Mouse (Mus musculus) MEL (cell line): ENCODE results near the gene Zbtb7b. TPM values are rescaled to one million over a fixed set of nuclear protein-coding genes. Genes with fewer than 3 reads are reported as not detected.

ENCODE experiments used
- DNase-seq: peaks from one replicate; pipeline ENCODE4 v3.0.0; 2011; ENCODE audit warnings: low read depth, low spot score
- H3K27ac ChIP-seq: 2 replicates; pipeline ENCODE4 v1.5.1; 2012; ENCODE audit warnings: low read depth, mild to moderate bottlenecking, control low read depth, low read length, moderate library complexity; ENCODE audit not compliant: control insufficient read depth
- H3K27me3 ChIP-seq, 2 experiments: fragments of 150-350 bp in 1 of 2; sonication (generic) in 1 of 2; 2 replicates each; pipeline ENCODE4 v1.6.1; 2012; ENCODE audit warnings: low read length in 2 of 2, mild to moderate bottlenecking in 2 of 2, improper control_type of control experiment in 1 of 2, moderate library complexity in 1 of 2; ENCODE audit not compliant: insufficient read depth in 2 of 2, control insufficient read depth in 1 of 2
- H3K36me3 ChIP-seq, 2 experiments: 2 replicates each; pipeline ENCODE4 v1.6.1; 2012 to 2014; ENCODE audit warnings: low read length in 2 of 2, improper control_type of control experiment in 1 of 2, inconsistent platforms in 1 of 2, mild to moderate bottlenecking in 1 of 2; ENCODE audit not compliant: insufficient read depth in 2 of 2, control insufficient read depth in 1 of 2
- H3K4me1 ChIP-seq, 2 experiments: fragments of 150-350 bp in 1 of 2; sonication (generic) in 1 of 2; 2 replicates each; pipeline ENCODE4 v1.6.1; 2012; ENCODE audit warnings: low read length in 2 of 2, improper control_type of control experiment in 1 of 2, mild to moderate bottlenecking in 1 of 2; ENCODE audit not compliant: insufficient read depth in 2 of 2, control insufficient read depth in 1 of 2
- H3K4me3 ChIP-seq, 2 experiments: fragments of 150-350 bp in 1 of 2; sonication (generic) in 1 of 2; 2 replicates each; pipeline ENCODE4 v1.5.1; 2012; ENCODE audit warnings: low read depth in 2 of 2, low read length in 2 of 2, mild to moderate bottlenecking in 2 of 2, moderate library complexity in 2 of 2, control low read depth in 1 of 2, improper control_type of control experiment in 1 of 2; ENCODE audit not compliant: control insufficient read depth in 1 of 2, insufficient read depth in 1 of 2
- H3K79me2 ChIP-seq: 2 replicates; pipeline ENCODE4 v1.6.1; 2012; ENCODE audit warnings: mild to moderate bottlenecking, low read length, moderate library complexity; ENCODE audit not compliant: control insufficient read depth, poor library complexity, insufficient read depth
- H3K9ac ChIP-seq: 2 replicates; pipeline ENCODE4 v1.6.1; 2012; ENCODE audit warnings: low read depth, mild to moderate bottlenecking, control low read depth, low read length, moderate library complexity; ENCODE audit not compliant: control insufficient read depth, poor library complexity, severe bottlenecking
- H3K9me3 ChIP-seq: fragments of 150-350 bp; sonication (generic); replicated peaks from 2 replicates; pipeline ENCODE4 v1.6.1; 2012; ENCODE audit warnings: mild to moderate bottlenecking, low read length, improper control_type of control experiment, moderate library complexity; ENCODE audit not compliant: insufficient read depth
- JUND ChIP-seq: IDR thresholded peaks from 2 replicates; pipeline ENCODE4 v1.6.1; 2011; ENCODE audit warnings: low read depth, mild to moderate bottlenecking, improper control_type of control experiment, low read length
- MAFK ChIP-seq: IDR thresholded peaks from 2 replicates; pipeline ENCODE4 v1.6.1; 2011; ENCODE audit warnings: low read depth, mild to moderate bottlenecking, low read length, improper control_type of control experiment, borderline replicate concordance
- MAX ChIP-seq: IDR thresholded peaks from 2 replicates; pipeline ENCODE4 v1.6.1; 2011; ENCODE audit warnings: low read length, improper control_type of control experiment
- POLR2A ChIP-seq, 2 experiments: IDR thresholded peaks; 2 replicates each; pipeline ENCODE4 v1.6.1; 2011 to 2012; ENCODE audit warnings: low read length in 2 of 2, mild to moderate bottlenecking in 2 of 2, control low read depth in 1 of 2, improper control_type of control experiment in 1 of 2, low read depth in 1 of 2, moderate library complexity in 1 of 2; ENCODE audit not compliant: control insufficient read depth in 1 of 2, insufficient read depth in 1 of 2, poor library complexity in 1 of 2
- TBP ChIP-seq: IDR thresholded peaks from 2 replicates; pipeline ENCODE4 v1.8.0; 2011; ENCODE audit warnings: low read depth, low read length, improper control_type of control experiment
- USF1 ChIP-seq: IDR thresholded peaks from 2 replicates; pipeline ENCODE4 v1.6.1; 2014; ENCODE audit warnings: low read depth, mild to moderate bottlenecking, inconsistent platforms, low read length, improper control_type of control experiment, moderate library complexity
- ZC3H11A ChIP-seq: IDR thresholded peaks from 2 replicates; pipeline ENCODE4 v1.6.1; 2012; ENCODE audit warnings: low read depth, mild to moderate bottlenecking, inconsistent platforms, low read length, improper control_type of control experiment
- ZKSCAN1 ChIP-seq: IDR thresholded peaks from 2 replicates; pipeline ENCODE4 v1.6.1; 2012; ENCODE audit warnings: low read depth, mild to moderate bottlenecking, inconsistent platforms, low read length, improper control_type of control experiment, moderate library complexity
- polyA plus RNA-seq, 2 experiments: library from polyadenylated mRNA; stranded (reverse) in 1 of 2; unstranded in 1 of 2; fragments of >175 nt in 1 of 2; fragments of >200 nt in 1 of 2; gene quantifications; 2 replicates each; pipeline versions ENCODE4 v1.2.1 to v1.2.4; 2012; ENCODE audit warnings: low replicate concordance in 2 of 2, low read depth in 1 of 2; ENCODE audit not compliant: insufficient read length in 2 of 2, insufficient read depth in 1 of 2, missing spikeins in 1 of 2
- total RNA-seq: library from RNA; depleted of rRNA; stranded (reverse); fragments of 300-350 nt; gene quantifications from 2 replicates; pipeline ENCODE4 v1.2.3, GENCODE M21; 2012

Zbtb7b gene
- total and polyA plus RNA-seq, 3 experiments: 8.5 to 20.1 TPM; not detected in 1

DNA sequence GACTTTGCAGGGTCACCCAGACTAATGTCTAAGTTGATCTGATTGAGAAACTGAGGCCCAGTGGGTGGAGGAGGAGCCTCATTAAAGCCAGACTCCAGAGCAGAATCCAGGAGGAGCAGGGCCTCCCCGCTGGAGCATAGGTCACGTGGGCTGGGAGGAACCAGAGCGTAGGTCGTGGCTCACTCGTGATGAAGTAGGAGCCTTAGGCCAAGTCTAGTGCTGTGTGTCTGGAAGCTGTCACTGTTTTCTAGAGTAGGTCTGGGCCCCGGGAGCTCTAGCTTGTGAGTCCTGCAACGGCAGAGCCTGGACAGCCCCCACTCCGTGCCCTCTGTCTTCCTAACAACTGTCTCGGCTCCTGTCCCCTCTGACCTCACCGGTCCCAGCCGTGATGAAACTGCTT lies 27.2 kb downstream of the Zbtb7b start:
- H3K9ac ChIP-seq: no peak overlapping the region
- no peak for DNase-seq
- peaks cover 14 to 19% of the 10 kb centered on the region in 2 experiments for H3K27me3 ChIP-seq
- no peaks in the 10 kb centered on the region for H3K79me2 ChIP-seq
- no peaks in the 10 kb centered on the region for H3K9me3 ChIP-seq
- no peaks in the 10 kb centered on the region for H3K36me3 ChIP-seq
- no peaks in the 10 kb centered on the region for H3K4me1 ChIP-seq
- H3K4me3 ChIP-seq: no peak overlapping the region
- no peak overlapping the region for H3K27ac ChIP-seq
- TF ChIP-seq MAX (no peak), USF1 (0 out of 2 replicates have a peak, but pooled peaks have one; percentile 21)

DNA sequence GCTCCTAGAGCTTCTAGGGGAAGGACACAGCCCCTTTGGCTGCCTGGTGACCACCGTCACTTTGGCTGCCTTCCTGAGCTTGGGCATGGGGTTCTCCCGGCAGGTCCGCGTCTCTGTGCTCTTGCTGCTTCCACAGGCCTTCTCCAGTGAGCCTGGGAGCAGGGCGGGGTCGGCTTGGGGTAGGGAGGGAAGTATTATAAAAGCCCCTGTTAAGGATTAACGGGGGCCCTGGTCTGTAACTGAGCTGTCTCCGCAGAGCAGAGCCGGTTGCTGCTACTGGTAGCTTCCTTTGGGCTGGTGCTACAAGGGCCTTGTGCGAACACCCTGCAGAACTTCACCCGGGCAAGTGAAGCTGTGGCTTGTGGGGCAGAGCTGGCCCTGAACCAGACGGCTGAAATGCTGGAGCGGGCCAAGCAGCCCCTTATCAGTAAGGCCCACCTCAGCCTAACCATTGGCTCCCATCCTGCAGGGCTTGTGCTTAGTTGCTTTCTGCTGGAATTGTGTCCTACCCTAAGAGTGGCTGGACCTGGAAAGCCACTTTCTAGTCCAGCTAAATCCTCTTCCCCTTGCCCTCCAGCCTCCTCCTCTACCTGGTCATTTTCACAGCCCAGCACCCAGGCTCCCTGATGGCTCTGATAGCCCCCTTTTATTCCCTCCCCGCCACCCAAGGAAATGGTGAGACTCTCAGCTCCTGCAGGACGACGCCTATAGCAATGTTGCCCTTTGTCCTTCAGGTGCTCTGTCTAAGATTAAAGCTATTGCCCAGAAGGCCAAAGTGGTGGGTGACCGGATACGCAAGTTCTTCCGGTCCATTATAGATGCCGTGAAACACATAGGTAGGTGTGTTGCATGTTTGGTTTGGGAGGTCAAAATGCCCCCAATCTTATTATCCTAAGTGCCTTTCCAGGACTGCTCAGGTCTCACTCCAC lies 28.8 kb downstream of the Zbtb7b start:
- Histone ChIP-seq H3K4me3 (no peak overlapping the region), H3K27me3 (peaks cover 14 to 19% of the 10 kb centered on the region in 2 experiments), H3K4me1 (no peaks in the 10 kb centered on the region), H3K79me2 (no peaks in the 10 kb centered on the region), H3K27ac (no peak overlapping the region), H3K9me3 (no peaks in the 10 kb centered on the region), H3K36me3 (no peaks in the 10 kb centered on the region), H3K9ac (no peak overlapping the region)
- TF ChIP-seq ZKSCAN1 (no peak), TBP (no peak)
- DNase-seq: no peak

- H3K36me3 ChIP-seq: peaks cover 0 to under 1% of the 10 kb centered on the region in 2 experiments; a peak in 2 of 4 replicates
- DNase-seq: no peak
- no peaks in the 10 kb centered on the region for H3K79me2 ChIP-seq
- peaks cover 0 to 1% of the 10 kb centered on the region in 2 experiments; a peak in 2 of 4 replicates for H3K4me1 ChIP-seq
- H3K9me3 ChIP-seq: no peaks in the 10 kb centered on the region
- no peak within 1 kb of the TSS for H3K4me3 ChIP-seq
- H3K9ac ChIP-seq: no peak within 1 kb of the TSS
- H3K27me3 ChIP-seq: peaks cover 14 to 19% of the 10 kb centered on the region in 2 experiments
- TF ChIP-seq JUND (no peak), POLR2A (IDR thresholded peaks at IDR 0.05; ENCODE audit: control insufficient read depth in 1 of 2, insufficient read depth in 1 of 2, low read depth in 1 of 2, low read length in 2 of 2, poor library complexity in 1 of 2) (no peak), ZC3H11A (no peak), MAFK (no peak)
- H3K27ac ChIP-seq: no peak within 1 kb of the TSS
Measured at GRCm38 (mm10) chr3:89365153-89365485, 29.5 kb downstream of the Zbtb7b start, which contains the start of gene Dcst1. TSS of gene Dcst1 (minus strand) at chr3:89365253.
